Mouse (Mus musculus) heart, embryonic 13.5 days (tissue): ENCODE measurements at regions not wholly inside any gene's neighbourhood (a gene's known extent, or its start where the extent isn't known, plus 50 kb on each side); places are given as distances from the start of the nearest gene placed in this dataset.
A peak's percentile ranks its signal among the peaks of the same experiment; 100 is the strongest.
"Not testable (repeated sequence)": the region's sequence is repeated elsewhere in the genome, so short reads cannot be mapped to it uniquely, and the experiment has no call there.

Source experiments
- ATAC-seq: fragments of 200-750 bp; cut with Nextera tagmentation; 2 replicates; pipeline ENCODE4 v1.8.0; 2017; ENCODE audit warnings: moderate TSS enrichment; ENCODE audit not compliant: insufficient number of reproducible peaks, low FRiP score, low TSS enrichment; ENCODE audit errors: extremely low read depth
- H3K27ac ChIP-seq: fragments of 300-500 bp; sonication (generic); replicated peaks from 2 replicates; pipeline ENCODE4 v1.5.1; 2015; ENCODE audit warnings: moderate library complexity, mild to moderate bottlenecking, inconsistent platforms
- H3K27me3 ChIP-seq: fragments of 300-500 bp; sonication (generic); replicated peaks from 2 replicates; pipeline ENCODE4 v1.6.1; 2015; ENCODE audit warnings: mild to moderate bottlenecking, inconsistent platforms
- H3K36me3 ChIP-seq: fragments of 300-500 bp; sonication (generic); 2 replicates; pipeline ENCODE4 v1.6.1; 2015; ENCODE audit warnings: mild to moderate bottlenecking, inconsistent platforms
- H3K4me1 ChIP-seq: fragments of 300-500 bp; sonication (generic); 2 replicates; pipeline ENCODE4 v1.6.1; 2015; ENCODE audit warnings: inconsistent platforms
- H3K4me2 ChIP-seq: fragments of 300-500 bp; sonication (generic); 2 replicates; pipeline ENCODE4 v1.6.1; 2015; ENCODE audit warnings: inconsistent platforms, mild to moderate bottlenecking, moderate library complexity
- H3K4me3 ChIP-seq: fragments of 300-500 bp; sonication (generic); 2 replicates; pipeline ENCODE4 v1.5.1; 2015; ENCODE audit warnings: moderate library complexity, mild to moderate bottlenecking, inconsistent platforms
- H3K9ac ChIP-seq: fragments of 300-500 bp; sonication (generic); 2 replicates; pipeline ENCODE4 v1.6.1; 2015; ENCODE audit warnings: inconsistent platforms, mild to moderate bottlenecking, moderate library complexity
- H3K9me3 ChIP-seq: fragments of 300-500 bp; sonication (generic); 2 replicates; pipeline ENCODE4 v1.6.1; 2016; ENCODE audit warnings: inconsistent platforms
- WGBS: fragments of 180-500 bp; shearing (Covaris S2); methylation state at CpG from one replicate; pipeline ENCODE4 v1.1.7; 2015; ENCODE audit warnings: mixed read lengths; 5-methylcytosine and 5-hydroxymethylcytosine counted together

- not testable (repeated sequence) for H3K27me3 ChIP-seq, H3K9me3 ChIP-seq, H3K9ac ChIP-seq, H3K4me1 ChIP-seq, H3K27ac ChIP-seq, H3K4me2 ChIP-seq, H3K36me3 ChIP-seq, H3K4me3 ChIP-seq
- ATAC-seq = peak; percentile 52; the same call in 1 of the 2 replicates
- 61% methylated on average over 2 of the region's 2 CpGs for WGBS
Measured at GRCm38 (mm10) chr8:71802226-71802625, 76.7 kb upstream of the Fcho1 start.

DNA sequence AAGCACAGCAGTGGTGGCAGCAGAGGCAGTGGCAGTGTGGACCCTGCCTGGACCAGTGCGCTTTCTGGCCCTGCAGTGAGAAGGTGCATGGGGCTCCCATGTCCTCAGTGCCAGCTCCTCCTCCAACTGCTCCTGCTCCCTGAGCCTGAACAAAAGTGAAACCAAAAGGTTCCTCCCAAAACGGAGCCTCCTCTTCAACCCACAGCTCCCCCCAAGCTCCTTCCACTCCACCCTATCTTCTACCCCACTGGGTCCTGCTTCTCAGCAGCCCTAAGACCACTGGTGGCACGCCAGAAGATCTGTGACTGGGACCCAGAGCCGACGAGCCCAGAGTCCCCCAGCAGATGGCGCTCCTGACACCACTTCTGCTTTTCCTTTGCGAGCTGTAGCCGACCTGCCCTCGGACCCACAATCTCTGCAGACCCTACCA is 63.5 kb upstream of the Fcho1 start:
- not testable (repeated sequence) for ATAC-seq

DNA sequence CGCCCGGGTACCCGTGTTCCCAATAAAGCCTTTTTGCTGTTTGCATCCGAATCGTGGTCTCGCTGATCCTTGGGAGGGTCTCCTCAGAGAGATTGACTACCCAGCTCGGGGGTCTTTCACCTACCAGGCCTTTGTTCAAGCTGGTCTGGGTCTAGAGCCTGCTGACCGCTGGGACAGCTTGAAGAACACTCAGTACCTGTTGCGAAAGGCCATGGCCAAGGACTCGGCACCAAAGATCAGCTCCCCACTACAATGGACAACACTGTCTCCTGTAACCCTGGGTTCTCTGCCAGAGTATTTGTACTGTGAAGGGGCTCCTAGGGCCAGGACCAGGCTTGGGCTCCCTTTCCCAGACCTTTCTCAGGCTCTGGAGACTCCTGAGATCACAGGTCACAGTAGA is 55.1 kb upstream of the Fcho1 start:
- H3K4me3 ChIP-seq, ATAC-seq, H3K9me3 ChIP-seq, H3K27ac ChIP-seq, H3K36me3 ChIP-seq, H3K4me2 ChIP-seq, H3K9ac ChIP-seq, H3K4me1 ChIP-seq, H3K27me3 ChIP-seq: not testable (repeated sequence)
- WGBS = 82% methylated on average over 9 of the region's 10 CpGs

More for the DNA sequence above, 63.5 kb upstream of the Fcho1 start:
- H3K9ac ChIP-seq, H3K4me1 ChIP-seq, H3K36me3 ChIP-seq, H3K27ac ChIP-seq, H3K27me3 ChIP-seq, H3K9me3 ChIP-seq: not testable (repeated sequence)
- Histone ChIP-seq H3K4me3 (peak overlapping the region; percentile 30), H3K4me2 (peak overlapping the region; percentile 42)
- WGBS = 7% methylated on average over 4 of the region's 9 CpGs

DNA sequence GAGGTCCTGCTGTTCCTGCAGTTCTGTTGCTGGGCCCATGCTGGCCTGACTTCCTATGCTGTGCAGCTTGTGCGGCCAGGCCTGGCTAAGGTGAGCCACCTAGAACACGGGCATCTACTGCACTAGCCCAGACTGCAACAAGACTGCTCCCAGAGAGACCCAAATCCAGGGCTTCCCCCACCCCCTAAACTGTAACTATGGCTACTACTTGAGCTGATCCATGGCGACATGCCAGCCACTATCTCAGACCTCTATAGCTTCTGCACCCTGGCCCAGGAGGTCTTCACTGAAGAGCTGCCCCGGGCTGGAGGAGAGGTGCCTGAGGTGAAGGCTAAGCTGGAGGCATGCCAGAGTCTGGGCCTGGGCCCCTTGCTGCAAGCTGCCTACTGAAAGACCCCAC is 54.3 kb upstream of the Fcho1 start:
- H3K27ac ChIP-seq, H3K9ac ChIP-seq, H3K4me2 ChIP-seq, H3K36me3 ChIP-seq, H3K4me3 ChIP-seq, H3K9me3 ChIP-seq, H3K4me1 ChIP-seq, H3K27me3 ChIP-seq: not testable (repeated sequence)
- WGBS = 69% methylated on average over 3 of the region's 4 CpGs
- ATAC-seq = 0 out of 2 replicates have a peak, but pooled peaks have one; percentile 37

DNA sequence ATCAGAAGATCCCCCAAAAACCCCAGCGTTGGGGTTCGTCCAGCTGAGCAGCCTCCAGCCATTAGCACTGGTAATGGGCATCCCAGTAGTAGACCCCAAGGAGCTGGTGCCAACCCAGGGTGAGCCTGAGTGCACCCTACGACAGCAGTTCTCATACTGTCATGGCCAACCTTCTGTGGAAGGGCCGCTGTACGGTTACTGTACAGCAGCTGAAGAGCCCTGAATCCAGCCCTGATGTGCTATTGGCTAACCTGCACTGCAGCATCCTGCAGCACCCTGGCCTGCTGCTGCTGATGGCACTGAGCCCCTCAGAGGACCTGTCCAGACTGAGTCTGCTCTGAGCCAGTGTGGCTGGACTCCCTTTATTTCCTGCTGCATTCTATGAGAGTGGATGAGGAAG is 53.9 kb upstream of the Fcho1 start:
- H3K27ac ChIP-seq, H3K4me2 ChIP-seq, H3K9me3 ChIP-seq, H3K36me3 ChIP-seq, H3K27me3 ChIP-seq, ATAC-seq, H3K4me3 ChIP-seq, H3K9ac ChIP-seq, H3K4me1 ChIP-seq: not testable (repeated sequence)
- WGBS = 86% methylated on average over 5 of the region's 5 CpGs

- H3K4me1 ChIP-seq = no peaks in the 10 kb centered on the region
- H3K27me3 ChIP-seq = no peaks in the 10 kb centered on the region
- no peak overlapping the region for H3K9ac ChIP-seq
- no peaks in the 10 kb centered on the region for H3K9me3 ChIP-seq
- no peak overlapping the region for H3K4me3 ChIP-seq
- H3K4me2 ChIP-seq = no peak overlapping the region
- no peak overlapping the region for H3K27ac ChIP-seq
- WGBS = 73% methylated on average over 10 of the region's 10 CpGs
- ATAC-seq = no peak
- H3K36me3 ChIP-seq = no peaks in the 10 kb centered on the region
Measured at GRCm38 (mm10) chr8:71778916-71779315, 53.4 kb upstream of the Fcho1 start.
